Mouse (Mus musculus) yolk sac, embryonic 10.5 days (tissue): ENCODE data around the gene Heg1.

Source experiments
- DNase-seq: peaks from one replicate; pipeline ENCODE4 v3.0.0-alpha.2; 2017; ENCODE audit warnings: low spot score

The Heg1 gene

DNA sequence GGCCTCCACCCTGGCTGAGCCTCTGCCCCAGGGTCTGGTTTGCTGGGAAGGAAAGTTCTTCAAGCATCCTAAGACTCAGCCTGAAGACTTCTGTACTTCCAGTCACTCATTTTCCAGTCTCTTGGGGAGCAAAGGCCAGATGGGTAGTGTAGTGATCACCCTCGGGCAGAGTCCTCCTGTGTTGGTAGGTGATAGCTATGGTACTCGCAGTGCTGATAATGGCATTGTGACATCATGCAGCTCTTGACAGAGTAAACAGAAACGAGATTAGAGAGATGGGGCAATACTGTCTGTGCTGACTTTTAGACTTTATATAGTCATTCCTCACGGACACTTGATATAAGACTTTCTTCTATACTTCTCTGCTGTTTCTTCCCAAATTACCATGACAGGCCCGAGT is 88.6 kb downstream of the Heg1 start:
- DNase-seq: peak; percentile 75

- no peak for DNase-seq
Observed at GRCm38 (mm10) chr16:33774972-33775371, 90.8 kb downstream of the Heg1 start.

- no peak for DNase-seq
Observed at GRCm38 (mm10) chr16:33775733-33776335, 91.7 kb downstream of the Heg1 start.

- DNase-seq: no peak
Observed at GRCm38 (mm10) chr16:33776766-33777529, 92.8 kb downstream of the Heg1 start.

DNA sequence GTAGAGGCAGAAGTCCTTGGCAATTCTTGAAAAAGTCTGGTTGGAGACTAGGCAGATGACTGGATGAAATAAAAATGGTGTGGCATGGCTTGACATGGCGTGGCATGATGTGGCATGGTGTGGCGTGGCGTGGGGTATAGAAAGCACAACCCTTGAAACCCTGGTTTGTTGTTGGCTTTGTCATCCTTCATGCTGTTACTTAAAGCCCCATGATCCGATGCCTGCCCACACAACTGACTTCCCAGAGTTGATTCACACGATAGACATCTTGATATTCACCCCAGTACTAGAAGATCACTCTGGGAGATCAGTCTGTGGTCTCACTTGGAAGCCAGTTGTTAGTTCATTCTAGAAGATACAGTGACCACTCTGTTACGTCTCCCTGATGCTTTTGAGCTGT is 93.4 kb downstream of the Heg1 start:
- no peak for DNase-seq

DNA sequence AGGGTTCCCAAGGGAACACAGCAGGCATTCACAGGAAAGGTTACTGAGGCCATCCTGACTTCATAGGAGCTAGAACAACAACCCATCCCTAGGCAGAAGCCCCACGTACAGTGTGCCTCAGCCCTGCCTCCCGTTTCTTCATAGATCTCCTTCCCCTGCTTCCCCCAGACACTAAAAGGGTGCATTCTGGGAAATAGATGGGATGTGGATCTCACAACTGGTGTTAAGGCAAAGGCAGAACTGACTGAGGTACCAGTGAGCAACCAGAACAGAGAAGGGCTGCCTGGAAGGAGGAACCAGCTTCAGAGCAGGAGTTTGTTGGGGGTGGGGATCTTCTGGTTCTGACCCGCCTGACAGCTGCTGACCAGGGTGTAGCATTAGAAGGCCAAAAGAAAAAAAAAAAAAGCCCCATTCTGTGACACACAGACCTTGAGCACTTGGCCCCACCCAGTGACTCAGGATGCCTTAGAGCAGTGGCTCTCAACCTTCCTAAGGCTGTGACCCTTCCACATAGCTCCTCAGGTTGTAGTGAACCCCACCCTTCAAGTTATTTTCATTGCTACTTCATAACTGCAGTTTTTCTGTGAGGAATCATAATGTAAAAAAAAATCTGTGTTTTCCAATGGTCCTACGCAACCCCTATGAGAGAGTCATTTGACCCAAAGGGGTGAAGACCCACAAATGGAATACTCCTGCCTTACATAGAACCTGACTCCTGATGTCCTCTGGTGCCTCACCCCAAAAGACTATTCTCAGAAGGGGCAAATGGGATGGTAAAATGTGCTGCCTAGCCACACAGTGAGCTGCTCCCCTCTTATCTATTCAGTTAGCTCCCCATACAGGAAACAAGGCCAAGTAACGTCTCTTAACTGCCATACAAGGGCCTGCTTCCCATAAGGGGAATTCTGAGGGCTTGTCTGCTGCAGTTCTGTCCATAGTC is 97.9 kb downstream of the Heg1 start:
- no peak for DNase-seq

DNA sequence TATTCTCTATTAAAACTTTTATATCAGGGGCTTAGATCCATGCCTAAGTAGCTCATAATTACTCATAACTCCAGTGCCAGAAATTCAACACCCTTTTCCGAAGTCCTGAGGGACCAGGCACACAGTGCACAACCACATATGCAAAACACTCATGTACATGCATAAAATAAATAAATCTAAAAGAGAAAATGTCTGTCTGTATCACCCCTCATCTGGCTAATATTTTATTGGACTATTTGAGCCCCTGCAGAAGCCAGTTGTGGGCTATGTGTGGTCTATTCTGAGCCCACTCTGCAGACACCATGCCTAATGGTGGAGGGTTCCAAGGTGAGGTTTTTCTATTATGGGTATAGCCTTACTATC is 98.5 kb downstream of the Heg1 start:
- DNase-seq: no peak

DNA sequence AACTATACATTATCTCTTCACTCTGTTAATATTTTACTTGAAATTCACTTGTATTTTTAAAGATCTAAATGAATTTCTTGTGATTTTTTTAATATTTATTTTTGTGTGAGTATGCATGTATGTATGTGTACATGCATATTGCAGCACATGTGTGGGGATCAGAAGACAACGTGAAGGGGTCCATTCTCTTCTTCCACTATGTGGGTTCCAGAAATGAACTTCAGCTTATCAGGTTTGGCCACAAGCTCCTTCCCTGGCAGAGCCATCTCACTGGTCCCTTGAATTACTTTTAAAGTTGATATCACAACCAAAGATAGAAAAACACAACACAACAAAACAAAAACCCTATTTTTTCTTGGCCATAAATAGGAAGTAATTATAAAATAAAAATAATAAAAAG is 100.4 kb downstream of the Heg1 start:
- no peak for DNase-seq

- DNase-seq: no peak
Observed at GRCm38 (mm10) chr16:33785092-33785704, 101.0 kb downstream of the Heg1 start.

GRCm38 (mm10) chr16:33786657-33787390 is 102.7 kb downstream of the Heg1 start:
- peak; percentile 48 for DNase-seq

GRCm38 (mm10) chr16:33793846-33794791 is 109.9 kb downstream of the Heg1 start, which contains the start of gene Muc13:
Gene Muc13, plus strand, starts transcription at chr16:33794037.
- peak; percentile 82 for DNase-seq

DNA sequence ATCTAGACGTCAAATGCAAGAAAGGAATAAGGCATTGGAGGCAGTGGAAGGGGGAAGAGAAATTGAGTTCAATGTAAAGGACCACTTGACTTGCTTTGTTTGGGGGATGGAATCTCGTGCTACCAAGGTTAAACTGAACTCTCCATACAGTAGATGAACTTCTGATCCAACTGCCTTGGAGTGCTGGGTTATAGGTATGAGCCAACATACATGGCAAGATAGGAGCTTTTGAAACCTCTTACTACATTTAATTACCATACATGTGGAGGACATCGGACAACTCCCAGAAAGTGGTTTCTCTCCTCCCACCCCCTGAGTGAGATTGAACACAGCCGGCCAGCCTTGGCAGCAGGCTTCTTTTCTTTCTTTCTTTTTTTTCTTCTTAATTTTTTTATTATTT is 110.9 kb downstream of the Heg1 start:
- no peak for DNase-seq

DNA sequence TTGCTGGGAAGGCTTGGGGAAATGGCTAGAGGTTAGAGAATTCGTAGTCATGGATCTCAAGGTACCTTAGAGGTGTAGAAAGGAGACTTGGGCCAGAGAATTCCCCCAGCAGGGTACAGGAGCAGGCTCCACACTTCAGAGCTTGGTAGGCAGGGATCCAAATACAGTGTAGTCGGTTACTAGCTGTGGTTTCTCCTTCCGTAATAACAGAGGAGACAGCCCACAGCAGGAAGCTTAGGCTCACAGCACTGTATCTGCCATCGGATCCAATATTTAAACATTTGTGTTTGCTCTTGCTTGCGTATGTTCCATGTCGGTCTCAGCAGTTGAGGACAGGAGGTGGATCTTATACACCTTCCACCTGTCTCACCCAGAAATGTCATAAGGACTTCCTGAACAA is 111.7 kb downstream of the Heg1 start:
- no peak for DNase-seq

DNA sequence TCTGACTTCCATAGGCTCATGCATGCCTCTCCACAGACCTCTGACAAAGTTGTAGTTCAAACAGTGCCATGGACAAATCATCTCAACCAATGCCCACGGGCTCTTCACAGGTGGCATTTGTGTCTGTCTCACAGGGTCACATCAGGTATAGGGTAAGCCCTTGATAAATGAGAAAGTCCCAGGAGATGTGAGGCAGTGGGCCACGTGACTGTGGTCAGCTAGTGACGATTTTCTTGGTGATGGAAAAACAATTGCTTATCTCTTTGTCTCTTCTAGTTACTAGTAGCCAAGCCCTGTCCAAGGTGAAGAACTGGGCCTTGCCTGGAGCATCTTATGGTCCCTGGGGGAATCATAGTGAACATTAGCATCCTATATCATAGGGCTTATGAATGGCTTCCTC is 112.6 kb downstream of the Heg1 start:
- no peak for DNase-seq

GRCm38 (mm10) chr16:33797860-33798259 is 113.7 kb downstream of the Heg1 start:
- DNase-seq: peak; percentile 35

DNA sequence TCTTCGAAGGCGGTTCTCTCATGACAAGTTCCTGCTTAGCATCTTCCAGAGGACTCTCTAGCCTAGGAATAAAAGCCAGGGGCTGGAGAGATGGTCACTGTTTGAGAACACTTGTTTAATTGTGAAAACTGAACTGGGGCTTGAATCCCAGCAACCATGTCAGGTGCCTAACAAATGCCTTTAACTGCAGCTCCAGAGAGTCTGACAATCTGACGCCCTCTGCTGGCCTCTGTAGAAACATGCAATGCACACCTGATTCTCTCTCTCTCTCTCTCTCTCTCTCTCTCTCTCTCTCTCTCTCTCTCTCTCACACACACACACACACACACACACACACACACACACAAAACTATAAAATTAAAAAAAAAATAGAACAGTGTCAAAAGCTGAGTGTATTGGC is 125.8 kb downstream of the Heg1 start:
- DNase-seq: no peak

DNA sequence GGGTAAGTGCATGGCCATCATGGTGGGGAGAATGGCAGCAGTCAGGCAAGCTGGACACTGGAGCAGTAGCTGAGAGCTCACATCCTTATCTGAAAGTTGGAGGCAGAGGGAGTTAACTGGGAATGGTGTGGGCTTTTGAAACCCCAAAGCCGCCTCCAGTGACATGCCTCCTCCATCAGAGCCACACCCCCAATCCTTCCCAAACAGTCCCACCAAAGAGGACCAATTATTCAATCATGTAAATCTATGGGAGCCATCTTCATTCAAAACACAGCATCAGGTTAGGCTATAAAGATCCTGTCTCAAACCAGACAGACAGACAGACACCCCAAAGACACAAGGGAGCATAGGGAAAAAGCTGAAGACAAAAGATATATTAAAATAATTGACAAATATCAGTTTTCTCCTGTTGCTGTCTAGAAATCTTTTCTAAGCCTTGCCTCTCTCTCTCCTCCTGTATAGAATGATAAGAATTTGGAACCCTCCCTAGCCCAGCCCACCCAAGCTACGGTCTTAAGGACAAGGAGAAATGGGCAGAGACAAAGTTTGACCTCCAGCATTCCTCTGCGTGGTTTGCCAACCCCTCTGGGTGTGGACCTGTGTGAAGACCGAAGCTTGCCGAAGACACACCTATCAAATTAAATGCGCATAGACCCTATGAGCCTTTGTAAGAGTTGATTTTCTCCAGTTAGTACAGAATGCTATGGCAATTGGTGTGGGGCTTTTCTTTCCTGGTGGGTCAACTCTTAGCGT is 134.4 kb downstream of the Heg1 start:
- no peak for DNase-seq

GRCm38 (mm10) chr16:33820269-33821178 is 136.4 kb downstream of the Heg1 start:
- DNase-seq: peak; percentile 76
